Mouse (Mus musculus) heart, embryonic 10.5 days (tissue): ENCODE results near the gene Wfikkn2. TPM values are rescaled to one million over a fixed set of nuclear protein-coding genes. Genes with fewer than 3 reads are reported as not detected.

ENCODE experiments used
- DNase-seq: peaks from one replicate; pipeline ENCODE4 v3.0.0-alpha.2; 2017; ENCODE audit warnings: low spot score
- H3K27ac ChIP-seq: fragments of 300-500 bp; sonication (generic); 2 replicates; pipeline ENCODE4 v1.5.1; 2016; ENCODE audit warnings: mild to moderate bottlenecking
- H3K27me3 ChIP-seq: fragments of 300-500 bp; sonication (generic); 2 replicates; pipeline ENCODE4 v1.6.1; 2016; ENCODE audit warnings: mild to moderate bottlenecking; ENCODE audit not compliant: poor library complexity, insufficient read depth, severe bottlenecking
- H3K36me3 ChIP-seq: fragments of 300-500 bp; sonication (generic); 2 replicates; pipeline ENCODE4 v1.6.1; 2016; ENCODE audit warnings: mild to moderate bottlenecking, moderate library complexity
- H3K4me1 ChIP-seq: fragments of 300-500 bp; sonication (generic); 2 replicates; pipeline ENCODE4 v1.6.1; 2016; ENCODE audit warnings: mild to moderate bottlenecking
- H3K4me3 ChIP-seq: fragments of 300-500 bp; sonication (generic); 2 replicates; pipeline ENCODE4 v1.5.1; 2016; ENCODE audit warnings: mild to moderate bottlenecking, moderate library complexity
- H3K9me3 ChIP-seq: fragments of 300-500 bp; sonication (generic); 2 replicates; pipeline ENCODE4 v1.6.1; 2016; ENCODE audit warnings: mild to moderate bottlenecking, moderate library complexity
- WGBS: fragments of 180-500 bp; shearing (Covaris S2); methylation state at CpG from one replicate; pipeline ENCODE4 v1.1.7; 2016; 5-methylcytosine and 5-hydroxymethylcytosine counted together
- polyA plus RNA-seq: library from polyadenylated mRNA; unstranded; fragments of >200 nt; fragmentation: Nextera tagmentation; extraction: Ambion mirVana; gene quantifications from 2 replicates; pipeline ENCODE4 v1.2.1, GENCODE M21; 2016

Wfikkn2 gene
- polyA plus RNA-seq, 1 experiment from 2014 or later = 0.59 TPM

GRCm38 (mm10) chr11:94189579-94189978 is 56.2 kb downstream of the Wfikkn2 start:
- no peak for DNase-seq
- no peaks in the 10 kb centered on the region for H3K9me3 ChIP-seq
- H3K4me1 ChIP-seq = peaks cover 22% of the 10 kb centered on the region
- no peaks in the 10 kb centered on the region for H3K36me3 ChIP-seq
- 18% methylated on average over 10 of the region's 10 CpGs for WGBS
- no peak overlapping the region for H3K4me3 ChIP-seq
- no peaks in the 10 kb centered on the region for H3K27me3 ChIP-seq
- H3K27ac ChIP-seq = peak overlapping the region; percentile 65

Other genes with a start within 250 kb of the Wfikkn2 start
- 27.8 and 32.4 TPM in 2 replicates for gene Spag9, start 249.9 kb downstream of the Wfikkn2 start, polyA plus RNA-seq
- gene Tob1, start 34.6 kb downstream of the Wfikkn2 start, polyA plus RNA-seq = 18.5 and 21.7 TPM in 2 replicates
- 0.18 TPM in 1 of 2 replicates, not detected in the other for gene Gm21885, start 35.9 kb upstream of the Wfikkn2 start, polyA plus RNA-seq
- gene Luc7l3, start 76.0 kb upstream of the Wfikkn2 start, polyA plus RNA-seq = 66.3 and 93.4 TPM in 2 replicates
- 16.3 and 20.3 TPM in 2 replicates for gene Ankrd40, start 82.0 kb upstream of the Wfikkn2 start, polyA plus RNA-seq
- 0.48 and 0.88 TPM in 2 replicates for gene Abcc3, start 147.0 kb upstream of the Wfikkn2 start, polyA plus RNA-seq
- 1.5 and 2.4 TPM in 2 replicates for gene Cacna1g, start 228.2 kb upstream of the Wfikkn2 start, polyA plus RNA-seq
- gene Spata20, start 240.2 kb upstream of the Wfikkn2 start, polyA plus RNA-seq = not detected in 2 replicates